Mouse (Mus musculus) embryonic facial prominence, embryonic 13.5 days (tissue): ENCODE data around the gene Fam160b1. TPM values are rescaled to one million over a fixed set of nuclear protein-coding genes. Genes with fewer than 3 reads are reported as not detected.

Experiments used
- ATAC-seq: fragments of 200-750 bp; cut with Nextera tagmentation; 2 replicates; pipeline ENCODE4 v1.8.0; 2017; ENCODE audit warnings: low read depth; ENCODE audit not compliant: insufficient number of reproducible peaks, insufficient read depth, low FRiP score, low TSS enrichment
- H3K27ac ChIP-seq: fragments of 300-500 bp; sonication (generic); 2 replicates; pipeline ENCODE4 v1.5.1; 2015; ENCODE audit warnings: moderate library complexity, mild to moderate bottlenecking, inconsistent platforms
- H3K27me3 ChIP-seq: fragments of 300-500 bp; sonication (generic); 2 replicates; pipeline ENCODE4 v1.6.1; 2015; ENCODE audit warnings: mild to moderate bottlenecking, inconsistent platforms
- H3K36me3 ChIP-seq: fragments of 300-500 bp; sonication (generic); 2 replicates; pipeline ENCODE4 v1.6.1; 2015; ENCODE audit warnings: mild to moderate bottlenecking, inconsistent platforms
- H3K4me1 ChIP-seq: fragments of 300-500 bp; sonication (generic); 2 replicates; pipeline ENCODE4 v1.6.1; 2015; ENCODE audit warnings: inconsistent platforms
- H3K4me2 ChIP-seq: fragments of 300-500 bp; sonication (generic); 2 replicates; pipeline ENCODE4 v1.6.1; 2015; ENCODE audit warnings: moderate library complexity, mild to moderate bottlenecking, inconsistent platforms
- H3K4me3 ChIP-seq: fragments of 300-500 bp; sonication (generic); 2 replicates; pipeline ENCODE4 v1.5.1; 2015; ENCODE audit warnings: mild to moderate bottlenecking, inconsistent platforms
- H3K9ac ChIP-seq: fragments of 300-500 bp; sonication (generic); 2 replicates; pipeline ENCODE4 v1.6.1; 2015; ENCODE audit warnings: mild to moderate bottlenecking, inconsistent platforms
- H3K9me3 ChIP-seq: fragments of 300-500 bp; sonication (generic); 2 replicates; pipeline ENCODE4 v1.6.1; 2016; ENCODE audit warnings: inconsistent platforms
- WGBS: fragments of 180-500 bp; shearing (Covaris S2); methylation state at CpG from one replicate; pipeline ENCODE4 v1.1.7; 2015; ENCODE audit warnings: mixed read lengths; 5-methylcytosine and 5-hydroxymethylcytosine counted together
- polyA plus RNA-seq: library from polyadenylated mRNA; unstranded; fragments of >200 nt; fragmentation: Nextera tagmentation; extraction: Ambion mirVana; gene quantifications from 2 replicates; pipeline ENCODE4 v1.2.1, GENCODE M21; 2015

Fam160b1 gene
- polyA plus RNA-seq, 1 experiment from 2014 or later, result 15.2 TPM

GRCm38 (mm10) chr19:57373276-57373811 is 12.9 kb downstream of the Fam160b1 start:
- ATAC-seq, result 0 out of 2 replicates have a peak, but pooled peaks have one; percentile 60
- no peak overlapping the region for H3K9ac ChIP-seq
- 23% methylated on average over 8 of the region's 8 CpGs for WGBS
- peaks cover 19% of the 10 kb centered on the region for H3K4me1 ChIP-seq
- H3K27ac ChIP-seq, result peak overlapping the region; percentile 57
- no peak overlapping the region for H3K4me2 ChIP-seq
- H3K27me3 ChIP-seq, result no peaks in the 10 kb centered on the region
- no peak overlapping the region for H3K4me3 ChIP-seq
- no peaks in the 10 kb centered on the region for H3K9me3 ChIP-seq
- peaks cover 91% of the 10 kb centered on the region for H3K36me3 ChIP-seq

GRCm38 (mm10) chr19:57375161-57375560 is 14.7 kb downstream of the Fam160b1 start:
- Histone ChIP-seq H3K27me3 (no peaks in the 10 kb centered on the region), H3K9ac (no peak overlapping the region), H3K9me3 (no peaks in the 10 kb centered on the region), H3K27ac (no peak overlapping the region), H3K4me2 (no peak overlapping the region), H3K4me1 (peaks cover 19% of the 10 kb centered on the region), H3K36me3 (peaks cover 92% of the 10 kb centered on the region), H3K4me3 (no peak overlapping the region)
- ATAC-seq, result no peak
- WGBS, result 81% methylated on average over 5 of the region's 5 CpGs

GRCm38 (mm10) chr19:57375746-57376145 is 15.3 kb downstream of the Fam160b1 start:
- WGBS, result 77% methylated on average over 11 of the region's 11 CpGs
- ATAC-seq, result no peak

GRCm38 (mm10) chr19:57377043-57377703 is 16.7 kb downstream of the Fam160b1 start:
- H3K9ac ChIP-seq, result no peak overlapping the region
- WGBS, result 87% methylated on average over 14 of the region's 14 CpGs
- peaks cover 18% of the 10 kb centered on the region for H3K4me1 ChIP-seq
- no peak overlapping the region for H3K4me3 ChIP-seq
- H3K9me3 ChIP-seq, result no peaks in the 10 kb centered on the region
- no peak overlapping the region for H3K27ac ChIP-seq
- H3K27me3 ChIP-seq, result no peaks in the 10 kb centered on the region
- no peak for ATAC-seq
- H3K4me2 ChIP-seq, result no peak overlapping the region
- H3K36me3 ChIP-seq, result peaks cover 93% of the 10 kb centered on the region

More at GRCm38 (mm10) chr19:57375746-57376145, 15.3 kb downstream of the Fam160b1 start:
- Histone ChIP-seq H3K36me3 (peaks cover 92% of the 10 kb centered on the region), H3K27ac (no peak overlapping the region), H3K27me3 (no peaks in the 10 kb centered on the region), H3K4me3 (no peak overlapping the region), H3K4me2 (no peak overlapping the region), H3K9ac (no peak overlapping the region), H3K4me1 (peaks cover 19% of the 10 kb centered on the region), H3K9me3 (no peaks in the 10 kb centered on the region)

DNA sequence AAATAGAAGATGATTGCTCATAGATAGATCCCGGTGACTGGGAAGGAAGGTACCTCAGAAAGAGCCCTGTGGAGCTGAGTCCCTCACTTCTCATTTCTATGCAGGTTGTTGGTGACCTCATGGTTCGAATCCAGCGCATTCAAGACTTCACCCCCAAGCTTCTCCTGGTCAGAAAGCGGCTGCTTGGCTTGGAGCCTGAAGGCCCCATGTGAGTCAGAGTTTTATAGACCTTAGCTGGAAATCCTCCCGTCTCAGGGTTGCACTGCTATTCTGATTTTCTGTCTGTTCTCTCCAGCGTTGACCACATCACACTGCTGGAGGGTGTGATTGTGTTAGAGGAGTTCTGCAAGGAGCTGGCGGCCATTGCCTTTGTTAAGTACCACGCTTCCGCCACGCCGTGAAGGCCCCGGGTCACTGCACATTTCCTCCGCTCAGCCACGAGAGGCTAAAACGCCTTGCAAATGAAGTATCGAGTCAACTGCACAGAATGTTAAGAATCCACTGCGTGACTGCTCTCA is 25.8 kb downstream of the Fam160b1 start:
- 94% methylated on average over 17 of the region's 17 CpGs for WGBS
- Histone ChIP-seq H3K4me2 (no peak overlapping the region), H3K9ac (no peak overlapping the region), H3K9me3 (no peaks in the 10 kb centered on the region; the same call in 1 of the 2 replicates), H3K4me1 (no peaks in the 10 kb centered on the region), H3K27me3 (no peaks in the 10 kb centered on the region), H3K36me3 (peaks cover 95% of the 10 kb centered on the region), H3K4me3 (no peak overlapping the region), H3K27ac (no peak overlapping the region)
- no peak for ATAC-seq

GRCm38 (mm10) chr19:57391545-57391944 is 31.1 kb downstream of the Fam160b1 start:
- Histone ChIP-seq H3K4me1 (no peaks in the 10 kb centered on the region), H3K9ac (no peak overlapping the region), H3K27ac (no peak overlapping the region), H3K4me3 (no peak overlapping the region), H3K9me3 (no peaks in the 10 kb centered on the region; the same call in 1 of the 2 replicates), H3K36me3 (peaks cover 49% of the 10 kb centered on the region), H3K27me3 (no peaks in the 10 kb centered on the region), H3K4me2 (no peak overlapping the region)
- 94% methylated on average over 3 of the region's 3 CpGs for WGBS
- ATAC-seq, result no peak

- Histone ChIP-seq H3K36me3 (peaks cover 30% of the 10 kb centered on the region), H3K4me3 (no peak overlapping the region), H3K9me3 (no peaks in the 10 kb centered on the region), H3K4me2 (no peak overlapping the region), H3K27ac (no peak overlapping the region), H3K9ac (no peak overlapping the region), H3K27me3 (no peaks in the 10 kb centered on the region), H3K4me1 (no peaks in the 10 kb centered on the region)
- 75% methylated on average over 6 of the region's 6 CpGs for WGBS
- no peak for ATAC-seq
Observed at GRCm38 (mm10) chr19:57393357-57393957, 33.0 kb downstream of the Fam160b1 start.

DNA sequence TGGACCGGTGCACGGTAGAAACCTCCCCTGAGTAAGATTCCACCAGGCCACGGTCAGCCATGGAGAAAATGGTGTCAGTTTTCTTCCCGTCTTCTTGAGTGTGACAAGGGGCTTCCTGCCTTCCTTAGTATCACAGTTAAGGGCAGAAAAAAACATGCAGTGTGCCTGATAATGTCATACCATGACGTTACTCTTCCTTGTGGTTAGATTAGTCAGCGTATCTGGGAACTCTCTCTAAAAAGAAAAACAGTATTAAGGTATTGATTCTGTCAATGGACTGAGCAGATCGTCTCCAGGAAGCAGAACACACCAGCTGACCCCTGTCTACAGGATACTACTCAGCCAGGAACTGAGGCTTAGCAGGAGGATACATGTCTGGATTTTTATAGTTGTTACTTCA is 36.1 kb downstream of the Fam160b1 start:
- H3K36me3 ChIP-seq, result peaks cover 1% of the 10 kb centered on the region; the same call in 1 of the 2 replicates
- H3K4me1 ChIP-seq, result no peaks in the 10 kb centered on the region
- WGBS, result 75% methylated on average over 7 of the region's 7 CpGs
- no peaks in the 10 kb centered on the region for H3K27me3 ChIP-seq
- no peak overlapping the region for H3K4me2 ChIP-seq
- no peak overlapping the region for H3K4me3 ChIP-seq
- H3K9me3 ChIP-seq, result no peaks in the 10 kb centered on the region
- H3K27ac ChIP-seq, result no peak overlapping the region
- no peak overlapping the region for H3K9ac ChIP-seq
- ATAC-seq, result no peak

GRCm38 (mm10) chr19:57402364-57402763 is 41.9 kb downstream of the Fam160b1 start:
- Histone ChIP-seq H3K4me2 (no peak overlapping the region), H3K4me1 (peaks cover 6% of the 10 kb centered on the region; the same call in 1 of the 2 replicates), H3K36me3 (no peaks in the 10 kb centered on the region), H3K4me3 (no peak overlapping the region), H3K9ac (no peak overlapping the region), H3K27me3 (no peaks in the 10 kb centered on the region), H3K27ac (no peak overlapping the region), H3K9me3 (no peaks in the 10 kb centered on the region)
- WGBS, result 70% methylated on average over 6 of the region's 6 CpGs
- no peak for ATAC-seq

GRCm38 (mm10) chr19:57403700-57404501 is 43.4 kb downstream of the Fam160b1 start:
- H3K4me2 ChIP-seq, result peak overlapping the region; percentile 53
- no peak for ATAC-seq
- no peaks in the 10 kb centered on the region for H3K36me3 ChIP-seq
- 13% methylated on average over 24 of the region's 24 CpGs for WGBS
- H3K4me3 ChIP-seq, result peak overlapping the region; percentile 13; the same call in 1 of the 2 replicates
- H3K27ac ChIP-seq, result no peak overlapping the region
- H3K9ac ChIP-seq, result no peak overlapping the region
- no peaks in the 10 kb centered on the region for H3K9me3 ChIP-seq
- no peaks in the 10 kb centered on the region for H3K27me3 ChIP-seq
- peaks cover 6% of the 10 kb centered on the region; the same call in 1 of the 2 replicates for H3K4me1 ChIP-seq

- Histone ChIP-seq H3K36me3 (no peaks in the 10 kb centered on the region), H3K27me3 (no peaks in the 10 kb centered on the region), H3K4me2 (peak overlapping the region; percentile 53), H3K4me1 (peaks cover 6% of the 10 kb centered on the region; the same call in 1 of the 2 replicates), H3K4me3 (peak overlapping the region; percentile 13; the same call in 1 of the 2 replicates), H3K9me3 (no peaks in the 10 kb centered on the region), H3K9ac (no peak overlapping the region), H3K27ac (0 out of 2 replicates have a peak overlapping the region, but pooled peaks have one; percentile 33)
- WGBS, result 9% methylated on average over 9 of the region's 9 CpGs
- no peak for ATAC-seq
Observed at GRCm38 (mm10) chr19:57404502-57404848, 44.0 kb downstream of the Fam160b1 start.
